Mouse (Mus musculus): Measurements from ENCODE around the gene Tm9sf2.
A peak's percentile ranks its signal among the peaks of the same experiment; 100 is the strongest.
"Not testable (repeated sequence)": the region's sequence is repeated elsewhere in the genome, so short reads cannot be mapped to it uniquely, and the experiment has no call there.

The Tm9sf2 gene

DNA sequence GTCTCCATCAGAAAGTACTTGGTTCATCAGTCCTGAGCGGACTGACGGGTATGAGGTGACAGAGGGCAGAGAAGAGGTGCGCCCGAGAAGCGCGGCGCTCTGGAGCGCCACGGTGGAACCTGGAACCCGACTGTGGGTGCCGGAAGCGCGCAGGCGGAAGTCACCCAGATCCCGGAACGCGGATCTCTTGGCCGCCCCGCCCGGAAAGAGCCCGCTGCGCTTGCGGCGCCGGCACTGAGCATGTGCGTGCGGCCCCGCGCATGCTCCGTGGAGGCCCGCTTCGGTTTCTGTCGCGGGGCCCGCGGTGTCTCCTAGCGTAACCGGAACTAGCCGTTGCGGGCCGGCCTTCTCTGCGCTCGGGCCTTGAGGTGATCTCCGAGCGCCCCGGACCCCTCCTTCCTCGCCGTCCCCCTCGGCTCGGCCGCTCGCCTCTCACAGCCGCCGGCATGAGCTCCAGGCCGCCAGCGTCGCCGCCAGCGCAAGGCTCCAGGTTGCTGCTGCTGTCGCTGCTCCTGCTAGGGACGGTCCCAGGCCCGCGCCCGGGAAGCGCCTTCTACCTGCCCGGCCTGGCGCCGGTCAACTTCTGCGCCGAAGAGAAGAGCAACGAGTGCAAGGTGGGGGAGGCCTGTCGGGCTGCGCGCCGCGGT, at the start of gene Tm9sf2:
Gene Tm9sf2, plus strand, starts transcription at position 217 of the 647 bp plus-strand sequence.
- DNase-seq (ENCODE audit: low read depth, low spot score): peak; percentile 95

DNA sequence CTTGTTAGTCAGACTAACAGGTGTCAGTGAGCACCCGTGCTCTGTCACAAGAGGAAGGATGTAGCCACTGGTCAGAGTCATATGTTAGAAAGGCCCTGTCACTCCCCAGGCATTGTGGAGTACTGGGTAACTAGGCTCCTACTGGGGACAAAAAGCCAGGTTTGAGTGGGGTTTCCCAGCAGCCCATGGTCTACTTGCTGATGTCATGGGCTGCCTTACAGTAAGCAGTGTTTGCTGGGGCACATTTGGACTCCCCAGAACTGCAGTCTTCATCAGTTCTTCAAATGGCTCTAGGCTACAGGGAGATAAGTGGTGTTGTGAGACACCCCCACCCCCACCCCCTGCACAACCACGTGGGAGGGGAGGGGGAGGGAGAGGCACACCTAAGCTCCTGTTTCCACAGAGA, 48.9 kb upstream of the Tm9sf2 start:
- no peak for DNase-seq (ENCODE audit: low read depth, low spot score)

DNA sequence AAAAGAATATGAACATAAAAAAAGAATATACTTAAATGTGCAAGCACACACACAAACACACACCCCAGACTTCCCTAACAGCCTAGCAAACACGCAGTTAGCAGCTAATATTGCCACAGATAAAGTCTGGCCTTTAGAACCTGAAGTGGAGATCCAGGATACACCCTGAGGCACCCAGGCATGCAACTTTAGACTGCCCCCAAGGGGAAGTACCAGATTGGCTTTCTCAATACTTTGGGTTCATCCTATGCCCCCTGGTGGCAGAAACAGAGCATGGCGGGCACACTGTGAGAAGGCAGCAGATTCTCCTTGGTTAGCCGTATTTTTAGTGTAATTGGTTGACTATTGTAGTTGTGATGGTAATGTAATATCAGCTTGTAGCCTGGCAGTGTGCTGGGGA, 46.2 kb upstream of the Tm9sf2 start:
- DNase-seq (ENCODE audit: low read depth, low spot score): peak; percentile 69

DNA sequence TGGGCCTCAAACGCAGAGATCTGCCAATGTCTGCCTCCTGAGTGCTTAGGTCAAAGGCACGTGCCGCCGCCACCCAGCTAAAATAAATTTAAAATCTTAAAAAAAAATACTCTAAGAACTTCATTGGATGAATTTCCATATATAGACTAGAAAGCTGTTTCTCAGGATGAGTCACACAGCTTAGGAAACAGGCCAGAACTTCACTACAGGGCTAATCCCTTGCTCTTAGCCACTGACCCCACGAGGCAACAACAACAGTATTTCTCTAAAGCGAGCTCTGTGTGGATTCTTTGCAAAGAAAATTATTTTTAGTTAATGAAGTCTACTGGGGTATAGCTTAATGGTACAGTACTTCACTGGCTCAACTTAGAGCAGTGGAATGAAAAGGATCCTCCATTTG, 45.5 kb upstream of the Tm9sf2 start:
- no peak for DNase-seq (ENCODE audit: low read depth, low spot score)

DNA sequence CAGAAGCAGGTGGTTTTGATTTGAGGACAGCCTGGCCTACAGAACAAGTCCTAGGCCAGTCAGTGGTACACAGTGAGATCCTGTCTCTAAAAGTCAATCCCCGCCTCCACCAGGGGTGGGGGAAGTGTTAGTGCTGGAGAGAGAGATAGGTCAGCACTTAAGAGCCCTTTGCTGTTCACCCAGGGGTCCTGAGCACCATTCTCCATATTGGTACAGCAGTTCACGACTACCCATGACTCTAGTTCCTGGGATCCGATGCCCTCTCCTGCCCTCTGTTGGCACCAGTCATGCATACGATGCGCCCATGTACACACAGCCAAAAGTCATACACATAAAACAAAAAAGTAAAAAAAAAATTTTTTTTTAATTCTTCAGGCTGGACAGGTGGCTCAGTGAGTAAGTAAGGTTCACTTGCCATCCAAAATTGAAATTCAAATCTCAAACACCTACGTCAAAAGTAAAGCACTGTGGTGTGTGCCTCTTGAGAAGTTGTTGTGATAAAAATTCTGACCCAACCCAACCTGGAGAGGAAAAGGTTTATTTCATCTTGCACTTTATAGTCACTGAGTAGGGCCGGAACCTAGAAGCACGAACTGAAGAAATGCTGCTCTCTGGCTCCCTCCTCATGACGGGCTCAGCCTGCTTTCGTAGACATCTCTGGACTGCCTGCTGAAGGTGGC, 44.3 kb upstream of the Tm9sf2 start:
- DNase-seq (ENCODE audit: low read depth, low spot score): no peak

DNA sequence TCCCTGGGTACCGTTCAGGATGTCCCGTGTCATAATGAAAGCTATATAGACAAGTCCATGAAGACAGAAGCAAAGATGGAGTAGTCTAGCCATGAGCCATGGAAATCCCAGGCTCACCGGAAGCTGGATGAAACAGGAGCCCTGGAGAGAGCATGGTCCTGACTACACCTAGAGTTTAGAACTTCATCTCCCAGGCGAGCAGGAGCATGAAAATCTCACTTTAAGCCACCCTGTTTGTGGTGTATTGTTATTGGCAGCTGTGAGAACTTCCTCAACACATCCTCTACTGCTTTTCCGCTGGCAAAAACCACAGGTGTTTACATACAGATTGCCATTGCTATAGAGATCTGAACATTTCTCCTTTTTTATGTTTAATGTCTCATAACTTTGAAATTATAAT, 43.2 kb upstream of the Tm9sf2 start:
- DNase-seq (ENCODE audit: low read depth, low spot score): no peak

DNA sequence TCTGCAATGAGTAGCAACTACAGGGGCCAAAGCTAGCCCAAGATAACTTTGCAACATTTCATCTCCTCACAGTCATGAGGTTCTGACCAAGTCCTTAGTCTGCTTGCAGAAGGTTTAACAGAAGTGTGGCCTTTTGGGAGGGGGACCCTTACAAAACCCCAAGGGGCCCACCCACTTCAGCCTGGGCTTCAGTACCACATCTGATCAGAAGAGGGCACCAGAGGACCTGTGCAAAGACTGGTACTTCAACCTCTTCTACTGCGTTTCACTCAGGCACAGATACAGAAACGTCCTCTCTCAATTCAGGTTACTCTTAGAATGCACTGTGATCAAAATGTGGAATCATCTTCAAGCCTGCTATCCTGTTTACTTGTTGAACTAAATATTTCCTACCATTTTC, 42.3 kb upstream of the Tm9sf2 start:
- peak; percentile 34 for DNase-seq (ENCODE audit: low read depth, low spot score)

DNA sequence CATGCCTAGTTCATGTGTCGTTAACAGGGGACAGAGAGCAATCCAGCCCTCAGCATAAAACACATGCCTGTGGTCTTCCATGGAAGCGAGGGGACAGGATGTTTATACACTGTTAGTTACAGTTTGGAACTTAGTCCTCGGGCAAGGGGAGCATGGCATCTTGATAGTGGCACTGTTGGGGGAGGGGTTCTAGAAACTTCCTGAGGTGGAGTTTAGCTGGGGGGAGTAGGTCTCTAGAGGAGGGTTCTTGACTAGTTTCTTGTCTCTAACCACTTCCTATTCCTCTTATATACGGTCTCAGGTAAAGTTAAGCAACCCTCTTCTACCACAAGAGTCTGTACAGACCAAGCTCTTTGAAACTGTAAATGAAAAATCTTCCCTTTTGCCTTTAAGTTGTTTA, 40.6 kb upstream of the Tm9sf2 start:
- DNase-seq (ENCODE audit: low read depth, low spot score): no peak

DNA sequence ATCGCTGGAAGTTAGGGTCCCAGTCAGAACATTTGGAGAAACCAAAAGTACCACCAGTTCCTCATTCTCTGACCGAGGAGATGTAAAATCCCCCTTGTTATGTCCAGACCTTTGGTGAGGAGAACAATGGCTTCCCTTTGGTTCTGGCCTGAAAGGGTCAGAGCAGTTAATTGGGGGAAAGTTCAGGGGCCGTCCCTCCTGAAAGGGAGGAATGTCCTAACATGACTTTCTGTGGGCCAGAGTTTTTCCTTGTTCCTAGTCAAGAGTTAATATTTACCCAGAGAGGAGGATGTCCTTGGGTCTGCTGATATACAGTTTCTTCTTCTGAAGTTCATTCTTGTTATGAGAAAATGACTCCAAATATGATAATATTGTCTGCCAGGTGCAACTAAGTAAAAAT, 38.8 kb upstream of the Tm9sf2 start:
- not testable (repeated sequence) for DNase-seq (ENCODE audit: low read depth, low spot score)

DNA sequence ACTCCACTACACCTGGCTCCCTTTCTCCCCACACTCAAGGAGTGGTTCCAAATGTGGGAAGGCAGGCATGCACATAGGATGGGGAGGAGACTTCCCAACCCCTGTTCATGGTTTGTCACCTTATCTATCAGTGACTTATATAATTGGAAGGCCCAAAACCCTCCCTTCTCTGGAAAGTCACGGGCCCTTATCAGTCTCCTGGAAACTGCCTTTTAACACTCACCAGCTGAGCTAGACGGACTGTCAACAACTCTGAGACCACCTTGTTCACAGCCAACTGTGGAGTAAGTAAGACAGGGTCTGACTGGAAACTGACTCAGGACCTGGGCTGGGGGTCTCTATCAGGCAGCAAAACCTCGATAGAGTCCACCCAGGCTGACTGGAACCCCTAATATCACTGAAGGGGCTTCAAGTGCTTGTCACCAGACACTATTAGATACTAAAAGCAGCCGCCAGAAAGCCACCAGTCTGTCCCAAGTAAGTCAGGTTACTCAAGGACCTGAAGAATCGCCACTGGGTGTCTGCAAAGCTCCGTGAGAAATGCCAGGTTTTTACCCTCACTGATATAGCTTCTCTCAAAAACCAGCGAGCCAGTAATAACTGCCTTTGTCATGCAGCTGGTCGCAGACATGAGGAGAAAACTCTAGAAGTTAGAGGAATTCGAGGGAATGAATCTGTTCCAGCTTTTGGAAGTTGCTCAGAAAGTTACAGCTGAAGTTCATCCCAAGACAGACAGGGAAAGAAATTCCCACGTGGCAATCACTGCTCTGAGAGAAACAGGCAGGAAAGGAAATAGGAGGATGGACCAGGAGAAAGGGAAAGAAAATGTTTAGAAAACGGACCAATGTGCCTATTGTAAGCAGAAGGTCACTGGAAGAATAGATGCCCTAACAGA, 37.8 kb upstream of the Tm9sf2 start:
- DNase-seq (ENCODE audit: low read depth, low spot score): no peak

DNA sequence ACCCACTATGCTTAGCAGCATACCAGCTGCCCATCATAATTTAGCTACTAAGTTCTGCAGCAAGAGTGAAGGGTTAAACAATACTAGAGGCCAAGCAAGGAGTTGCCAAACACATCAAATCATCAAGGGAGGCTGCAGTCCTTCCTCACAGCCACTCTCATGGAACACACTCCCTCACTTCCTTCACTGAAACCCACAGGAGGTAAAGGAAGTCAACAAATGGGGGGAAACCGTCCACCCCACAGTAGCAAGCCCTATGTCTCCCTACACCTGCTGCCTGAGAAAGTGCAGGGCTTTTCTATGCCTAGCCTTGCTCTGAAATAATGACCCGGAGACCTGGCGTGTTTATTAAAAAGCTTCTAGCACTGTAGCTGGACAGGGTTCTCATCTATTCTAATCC, 36.9 kb upstream of the Tm9sf2 start:
- no peak for DNase-seq (ENCODE audit: low read depth, low spot score)

DNA sequence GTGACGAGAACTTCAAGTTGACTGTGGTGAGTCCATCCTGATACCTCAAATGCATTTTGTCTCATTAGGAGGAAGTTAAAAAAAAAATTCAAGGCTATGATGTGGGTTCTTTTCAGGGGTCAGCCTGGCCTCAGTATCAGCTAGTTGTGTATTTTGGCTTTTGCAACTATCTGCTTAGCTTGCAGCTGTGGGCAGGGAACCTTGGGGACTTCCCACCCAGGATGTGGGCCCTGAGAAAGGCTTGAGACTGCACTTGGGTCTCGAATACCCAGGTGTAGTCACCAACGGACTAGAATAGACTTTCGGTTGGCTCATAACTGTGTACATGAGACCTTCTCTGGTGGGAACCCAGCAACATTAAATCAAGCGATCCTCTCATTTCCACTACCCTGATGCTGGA, 33.4 kb upstream of the Tm9sf2 start:
- no peak for DNase-seq (ENCODE audit: low read depth, low spot score)

DNA sequence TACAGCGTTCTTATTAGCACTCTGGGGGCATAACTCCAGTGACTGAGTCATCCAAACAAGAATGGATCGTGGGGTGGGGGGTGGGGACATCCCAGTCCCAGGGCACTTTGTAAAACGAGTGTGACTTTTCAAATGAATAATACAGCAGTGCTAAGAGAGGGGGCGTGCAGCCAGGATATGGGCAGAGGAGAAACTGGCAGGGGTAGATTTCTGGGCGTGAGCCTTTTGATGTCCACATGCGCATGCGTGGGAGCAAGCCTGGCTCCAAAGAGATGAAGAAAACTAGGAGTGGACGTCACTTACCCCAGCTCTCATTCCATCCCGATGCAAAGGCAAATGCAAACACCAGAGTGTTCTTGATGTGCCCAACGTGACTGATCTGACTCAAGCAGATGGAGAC, 32.5 kb upstream of the Tm9sf2 start:
- no peak for DNase-seq (ENCODE audit: low read depth, low spot score)

DNA sequence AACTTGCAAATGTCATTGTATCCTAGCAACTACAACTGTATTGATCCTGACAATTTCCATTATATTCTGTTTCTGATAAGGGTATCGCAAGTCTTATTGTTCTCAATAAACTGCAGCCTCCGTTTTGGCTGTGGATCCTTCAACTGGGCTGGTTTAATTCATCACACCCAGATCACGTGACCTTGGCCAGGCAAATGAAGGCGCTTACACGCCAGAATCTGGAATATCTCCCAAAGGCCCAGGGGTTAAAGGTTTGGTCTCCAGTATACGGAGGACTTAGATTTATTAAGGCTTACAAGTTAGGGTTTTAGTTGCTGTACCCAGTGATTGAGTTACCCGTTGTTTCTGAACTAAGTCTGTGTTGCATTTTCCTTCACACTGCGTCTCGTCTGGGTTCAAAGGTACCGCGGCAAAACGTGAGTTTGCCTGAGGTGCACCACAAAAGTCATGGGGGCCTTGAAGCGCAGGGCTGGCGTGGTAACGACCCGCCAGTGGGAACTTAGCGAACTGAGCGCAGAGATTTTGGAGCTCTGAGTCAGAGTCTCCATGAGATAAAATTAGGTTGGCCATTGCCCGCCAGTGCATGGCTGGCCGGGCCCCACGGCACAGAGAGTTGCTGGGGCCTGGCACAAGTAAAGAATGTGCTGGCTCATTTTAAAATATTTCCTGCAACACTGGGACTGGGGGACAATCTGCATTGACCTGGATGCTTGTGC, 31.2 kb upstream of the Tm9sf2 start:
- no peak for DNase-seq (ENCODE audit: low read depth, low spot score)

DNA sequence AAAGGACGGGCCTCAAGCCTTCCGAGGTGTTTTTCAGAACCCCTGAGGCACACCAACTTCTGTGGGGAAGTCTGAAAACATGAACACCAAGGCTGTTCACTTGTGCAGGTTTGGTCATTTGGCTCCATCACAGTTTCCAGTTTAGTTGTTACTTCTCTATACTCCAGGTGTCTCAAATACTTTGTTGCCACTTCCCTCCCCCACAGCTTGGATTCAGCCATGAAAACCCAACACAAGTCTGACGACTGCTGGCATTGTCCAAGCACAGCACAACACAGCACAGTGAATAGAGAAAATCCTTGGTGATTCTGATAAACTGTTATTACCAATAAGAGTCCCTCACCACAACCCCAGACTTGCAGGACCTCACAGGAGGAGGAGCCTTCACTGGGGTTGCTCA, 29.8 kb upstream of the Tm9sf2 start:
- no peak for DNase-seq (ENCODE audit: low read depth, low spot score)

DNA sequence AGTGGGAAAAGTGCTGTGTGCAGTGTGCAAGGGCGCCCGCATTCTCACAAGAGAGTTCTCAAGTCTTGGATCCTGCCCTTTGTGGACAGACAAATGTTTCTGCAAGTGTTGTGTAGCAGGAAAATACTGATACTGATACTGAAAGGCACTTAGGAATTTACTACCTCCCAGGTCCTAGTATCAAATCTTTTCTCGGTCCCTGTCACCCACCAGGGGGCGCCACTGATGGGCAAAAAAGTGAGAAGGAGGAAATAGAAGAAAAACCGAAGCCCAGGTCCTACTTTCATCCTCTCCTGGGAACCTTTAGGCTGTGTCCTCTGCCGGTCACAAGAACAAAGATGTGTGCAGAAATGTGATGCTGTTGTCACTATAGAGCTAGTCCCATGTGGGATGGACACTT, 27.4 kb upstream of the Tm9sf2 start:
- DNase-seq (ENCODE audit: low read depth, low spot score): no peak

DNA sequence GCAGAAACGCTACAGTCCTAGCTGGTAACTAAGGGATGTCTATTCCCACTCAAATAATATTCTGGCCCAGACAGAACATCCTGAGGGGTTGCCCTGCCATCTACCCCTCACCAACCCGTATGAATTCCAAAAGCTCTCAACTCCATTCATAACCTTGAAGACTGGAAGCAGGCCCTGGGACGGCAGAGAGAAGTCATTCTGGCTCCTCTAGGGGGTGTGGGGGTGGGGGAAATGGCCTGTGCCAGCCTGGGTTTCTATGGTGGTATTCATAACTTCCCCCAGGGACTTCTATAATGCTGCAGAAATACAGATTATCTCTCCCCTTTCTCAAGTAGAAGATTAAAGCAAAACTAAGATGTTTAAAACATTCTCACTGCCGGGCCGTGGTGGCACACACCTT, 26.9 kb upstream of the Tm9sf2 start:
- DNase-seq (ENCODE audit: low read depth, low spot score): no peak

DNA sequence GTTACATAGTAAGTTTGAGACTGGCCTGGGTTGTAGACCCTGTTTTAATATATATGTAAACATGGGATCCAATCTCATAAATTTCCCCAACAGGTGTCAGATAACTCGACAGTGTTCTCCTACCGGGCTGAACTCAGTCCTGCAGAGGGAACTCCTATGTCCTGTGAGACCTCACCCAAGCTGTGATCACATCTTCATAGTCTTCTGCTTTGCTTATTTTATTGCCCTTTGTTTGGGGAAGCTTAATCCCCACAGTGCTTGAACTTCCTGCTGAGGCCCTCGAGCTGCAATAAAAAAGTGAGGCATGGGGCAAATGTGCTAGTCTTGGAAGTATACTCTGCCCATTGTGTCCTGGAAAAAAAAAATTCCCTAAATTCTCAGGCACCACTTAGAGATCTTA, 25.5 kb upstream of the Tm9sf2 start:
- no peak for DNase-seq (ENCODE audit: low read depth, low spot score)

DNA sequence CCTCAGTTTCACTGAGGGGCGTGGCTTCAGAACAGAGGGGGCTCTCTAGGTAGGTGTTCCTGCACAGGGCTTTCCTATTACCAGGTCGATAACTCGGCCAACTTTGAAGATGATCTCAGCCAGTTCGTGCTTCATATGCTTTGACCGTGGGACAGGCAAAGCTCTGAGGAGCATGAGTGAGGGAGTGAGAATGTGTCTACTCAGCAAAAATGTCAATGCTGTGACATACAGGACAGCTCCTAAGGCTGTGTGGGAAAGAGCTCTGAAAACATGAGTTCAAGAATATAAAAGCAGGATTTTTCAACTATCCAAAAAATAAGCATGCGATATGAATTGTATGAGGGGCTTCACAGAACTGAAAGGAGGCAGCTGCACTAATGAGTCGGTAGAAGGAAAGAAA, 23.3 kb upstream of the Tm9sf2 start:
- DNase-seq (ENCODE audit: low read depth, low spot score): no peak

DNA sequence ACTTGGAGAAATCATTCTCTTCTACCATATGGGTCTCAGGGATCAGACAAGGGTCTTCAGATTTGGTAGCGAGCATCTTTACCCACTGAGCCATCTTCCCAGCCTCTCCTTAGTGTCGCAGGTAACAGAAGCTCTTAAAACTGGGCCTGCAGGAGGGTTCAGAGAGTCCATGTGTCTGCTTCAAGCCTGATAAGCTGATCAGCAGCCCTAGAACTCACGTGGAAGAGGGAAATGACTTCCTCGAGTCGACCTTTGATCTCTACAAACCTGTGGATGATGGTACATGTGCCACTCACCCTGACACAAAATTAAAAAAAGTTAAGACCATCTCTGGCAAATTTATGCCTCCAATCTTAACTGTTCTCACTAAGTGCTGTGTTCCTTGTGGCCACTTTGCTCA, 18.9 kb upstream of the Tm9sf2 start:
- DNase-seq (ENCODE audit: low read depth, low spot score): no peak

DNA sequence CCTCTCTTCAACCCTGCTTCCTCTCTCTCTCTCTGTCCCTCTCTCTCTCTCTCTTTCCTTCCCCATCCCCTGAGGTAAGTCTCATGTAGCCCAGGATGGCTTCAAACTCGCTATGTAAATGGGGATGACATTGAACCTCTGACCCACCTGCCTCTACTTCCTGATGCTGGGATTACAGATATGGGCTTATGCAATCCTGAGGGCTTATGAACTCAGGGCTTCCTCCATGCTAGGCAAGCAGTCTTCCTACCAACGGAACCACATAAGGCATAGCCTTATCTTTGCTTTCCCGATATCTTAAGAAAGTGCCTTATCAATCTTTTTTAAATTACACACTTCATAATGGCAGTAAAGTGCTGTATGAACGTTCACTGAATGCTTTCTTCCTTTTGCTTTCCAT, 14.5 kb upstream of the Tm9sf2 start:
- no peak for DNase-seq (ENCODE audit: low read depth, low spot score)

DNA sequence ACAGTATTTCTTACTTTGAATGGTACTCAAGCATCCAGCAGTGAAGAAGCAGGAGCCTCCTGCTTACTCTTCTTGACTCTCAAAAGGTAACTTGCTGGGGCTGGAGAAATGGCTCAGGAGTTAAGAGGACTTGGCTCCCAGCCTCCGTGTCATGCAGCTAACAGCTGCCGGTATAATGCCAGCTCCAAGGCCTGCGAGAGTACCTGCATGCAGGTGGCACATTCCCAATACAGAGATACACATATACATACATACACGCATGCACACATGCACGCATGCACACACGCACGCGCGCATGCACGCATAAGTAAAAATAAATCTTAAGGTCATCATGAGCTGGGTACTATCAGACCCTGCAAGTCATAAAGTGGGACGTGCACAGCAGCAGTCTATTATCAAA, 10.5 kb upstream of the Tm9sf2 start:
- DNase-seq (ENCODE audit: low read depth, low spot score): no peak
